Mouse (Mus musculus): ENCODE data around the gene Luzp2. TPM values are rescaled to one million over a fixed set of nuclear protein-coding genes. Genes with fewer than 3 reads are reported as not detected.

Gene Luzp2
- polyA plus RNA-seq, 1 experiment from 2014 or later, result 0.73 TPM

DNA sequence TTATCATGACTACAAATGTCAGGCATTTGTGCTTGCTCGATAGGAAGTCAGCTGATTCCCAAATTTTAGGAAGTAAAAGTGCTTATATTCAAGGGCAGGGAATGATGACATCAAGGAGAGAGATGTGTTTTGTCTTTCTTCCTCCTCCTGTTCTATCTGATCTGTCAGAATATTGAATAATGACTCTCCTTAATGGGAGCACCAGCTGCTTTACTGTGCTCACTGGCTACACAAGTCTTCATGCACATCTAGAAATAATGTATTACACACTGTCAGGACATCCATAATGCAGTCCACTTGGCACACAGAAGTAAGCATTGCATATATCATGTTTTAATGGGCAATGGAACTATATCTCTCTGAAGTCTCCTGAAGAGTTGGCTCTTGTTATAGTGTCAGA is 17.6 kb downstream of the Luzp2 start:
- no peaks in the 10 kb centered on the region for H3K36me3 ChIP-seq (ENCODE audit: control insufficient read depth, insufficient read depth, low read length)
- H3K9me3 ChIP-seq (replicated peaks; ENCODE audit: control insufficient read depth, low read length), result no peaks in the 10 kb centered on the region
- no peaks in the 10 kb centered on the region for H3K27me3 ChIP-seq (ENCODE audit: control insufficient read depth, insufficient read depth, low read length)
- ATAC-seq (replicated peaks; ENCODE audit: insufficient number of reproducible peaks, low FRiP score, low TSS enrichment), result no peak
- H3K27ac ChIP-seq (ENCODE audit: low read depth, low read length), result no peak overlapping the region
- no peak overlapping the region for H3K4me3 ChIP-seq (ENCODE audit: low read depth, low read length)
- H3K4me2 ChIP-seq, result no peak overlapping the region
- no peaks in the 10 kb centered on the region for H3K4me1 ChIP-seq (ENCODE audit: control insufficient read depth, insufficient read depth, low read length)
- no peak overlapping the region for H3K9ac ChIP-seq (ENCODE audit: low read depth, low read length)
- WGBS (ENCODE audit: insufficient replicate concordance), result 66% methylated on average over 1 of the region's 1 CpGs

DNA sequence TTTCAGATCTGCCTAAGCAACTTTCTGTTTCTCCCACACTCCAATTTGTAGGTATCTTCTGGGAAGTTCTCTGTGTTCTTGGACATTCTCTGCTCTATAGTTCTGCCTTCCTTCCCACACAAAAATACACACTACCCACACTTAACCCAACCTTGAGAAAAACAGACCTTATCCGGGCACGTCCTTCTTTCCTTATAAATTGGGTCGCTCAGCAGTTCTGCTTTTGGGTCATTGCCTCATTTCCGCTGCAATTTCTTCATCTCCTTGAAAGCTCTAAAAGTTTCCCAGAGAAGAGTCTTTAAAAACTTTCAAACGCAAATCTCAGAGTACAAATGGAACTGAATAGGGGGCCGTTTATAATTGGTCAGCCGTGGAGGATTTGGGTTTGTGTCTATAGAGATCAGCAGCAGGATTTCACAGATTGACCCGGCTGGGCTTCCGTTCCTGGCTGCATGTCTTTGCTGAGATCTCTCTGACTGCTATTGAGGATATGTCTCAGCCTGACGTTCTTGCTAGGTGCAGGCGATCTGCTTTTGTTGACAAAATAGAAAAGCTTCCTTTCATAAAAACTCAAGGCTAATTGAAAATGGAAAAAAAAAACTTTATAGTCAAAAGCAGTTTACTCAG is 26.0 kb downstream of the Luzp2 start:
- H3K4me1 ChIP-seq (ENCODE audit: control insufficient read depth, insufficient read depth, low read length), result no peaks in the 10 kb centered on the region
- H3K36me3 ChIP-seq (ENCODE audit: control insufficient read depth, insufficient read depth, low read length), result no peaks in the 10 kb centered on the region
- ATAC-seq (replicated peaks; ENCODE audit: insufficient number of reproducible peaks, low FRiP score, low TSS enrichment), result no peak
- H3K9me3 ChIP-seq (replicated peaks; ENCODE audit: control insufficient read depth, low read length), result no peaks in the 10 kb centered on the region
- H3K4me2 ChIP-seq, result no peak overlapping the region
- H3K27me3 ChIP-seq (ENCODE audit: control insufficient read depth, insufficient read depth, low read length), result no peaks in the 10 kb centered on the region
- 83% methylated on average over 11 of the region's 11 CpGs for WGBS (ENCODE audit: insufficient replicate concordance)
- no peak overlapping the region for H3K27ac ChIP-seq (ENCODE audit: low read depth, low read length)
- no peak overlapping the region for H3K4me3 ChIP-seq (ENCODE audit: low read depth, low read length)
- H3K9ac ChIP-seq (ENCODE audit: low read depth, low read length), result no peak overlapping the region

DNA sequence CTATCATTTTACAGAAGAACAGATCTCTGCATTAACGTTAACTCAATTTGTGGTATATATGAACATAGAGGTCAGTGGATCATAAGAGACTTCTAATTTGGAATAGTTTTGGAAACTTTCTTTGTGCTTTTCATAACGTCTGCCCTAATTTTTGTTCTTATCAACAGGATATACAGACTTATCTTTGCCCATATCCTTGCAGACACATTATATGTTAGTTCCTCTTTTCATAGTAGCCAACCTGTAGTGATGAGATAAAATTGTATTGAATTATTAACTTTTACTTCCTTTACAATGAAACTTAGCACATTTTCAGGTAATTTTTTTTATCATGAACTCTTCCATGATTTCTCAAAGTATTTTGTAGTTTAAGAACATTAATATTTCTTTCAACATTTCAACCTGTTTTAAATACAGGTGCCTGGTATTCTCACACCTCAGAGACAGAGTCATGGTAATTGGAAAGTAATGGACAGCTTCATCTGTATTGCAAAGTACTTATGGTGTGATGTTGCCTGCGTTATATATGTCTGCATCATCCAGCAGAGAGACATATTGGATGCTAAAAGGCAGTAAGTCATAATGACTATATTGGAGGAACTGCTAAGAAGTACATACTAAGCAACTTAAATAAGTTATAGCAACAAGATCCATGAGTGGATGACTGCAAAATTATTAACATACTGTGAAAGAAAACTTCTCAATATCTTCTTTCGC is 43.8 kb downstream of the Luzp2 start:
- no peaks in the 10 kb centered on the region for H3K9me3 ChIP-seq (replicated peaks; ENCODE audit: control insufficient read depth, low read length)
- H3K36me3 ChIP-seq (ENCODE audit: control insufficient read depth, insufficient read depth, low read length), result no peaks in the 10 kb centered on the region
- no peaks in the 10 kb centered on the region for H3K27me3 ChIP-seq (ENCODE audit: control insufficient read depth, insufficient read depth, low read length)
- H3K4me3 ChIP-seq (ENCODE audit: low read depth, low read length), result no peak overlapping the region
- no peak overlapping the region for H3K9ac ChIP-seq (ENCODE audit: low read depth, low read length)
- no peak overlapping the region for H3K4me2 ChIP-seq
- WGBS (ENCODE audit: insufficient replicate concordance), result 71% methylated on average over 4 of the region's 4 CpGs
- no peak overlapping the region for H3K27ac ChIP-seq (ENCODE audit: low read depth, low read length)
- ATAC-seq (replicated peaks; ENCODE audit: insufficient number of reproducible peaks, low FRiP score, low TSS enrichment), result no peak
- H3K4me1 ChIP-seq (ENCODE audit: control insufficient read depth, insufficient read depth, low read length), result no peaks in the 10 kb centered on the region

DNA sequence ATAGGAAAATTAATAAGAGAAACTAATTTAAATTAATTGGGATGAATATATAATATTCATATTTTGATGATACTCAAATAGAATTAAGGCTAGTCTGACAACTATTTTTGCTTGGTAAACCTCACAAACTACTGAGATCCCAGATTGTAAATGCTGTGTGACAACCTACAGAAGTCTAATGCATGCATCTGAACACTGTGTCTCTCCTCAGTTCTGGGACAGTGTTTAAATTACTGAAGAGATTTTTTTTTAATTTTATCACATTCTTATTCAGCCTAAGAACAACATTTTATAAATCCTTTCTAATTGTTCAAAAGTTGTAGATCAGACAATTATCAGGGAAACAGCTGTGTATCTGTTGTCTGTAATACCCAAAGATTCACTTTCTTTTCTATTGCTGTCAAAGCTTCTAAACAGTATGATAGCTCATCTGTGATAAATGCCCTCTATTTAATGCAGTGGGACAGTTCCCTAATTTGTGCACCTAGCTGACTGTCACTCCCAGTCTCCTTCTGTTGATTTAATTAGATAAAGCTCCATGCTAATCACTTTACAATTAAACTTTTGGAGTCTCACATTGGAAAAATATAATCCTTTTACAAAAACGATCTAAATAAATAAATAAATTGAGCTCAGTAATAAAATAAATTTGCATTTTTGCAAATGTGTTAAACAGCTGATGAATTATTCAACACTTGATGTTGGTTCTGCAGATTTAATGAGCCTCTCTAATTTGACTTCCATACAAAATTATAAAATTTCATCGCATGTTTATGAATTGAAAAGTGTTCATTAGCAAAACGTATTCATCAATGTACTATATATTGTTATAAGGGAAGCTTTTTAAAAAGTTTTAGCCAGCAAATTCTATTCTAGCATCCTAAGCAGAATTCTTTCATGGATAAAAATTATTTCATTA is 58.7 kb downstream of the Luzp2 start:
- H3K9me3 ChIP-seq (replicated peaks; ENCODE audit: control insufficient read depth, low read length), result no peaks in the 10 kb centered on the region
- no peak overlapping the region for H3K27ac ChIP-seq (ENCODE audit: low read depth, low read length)
- H3K4me3 ChIP-seq (ENCODE audit: low read depth, low read length), result no peak overlapping the region
- H3K36me3 ChIP-seq (ENCODE audit: control insufficient read depth, insufficient read depth, low read length), result no peaks in the 10 kb centered on the region
- 78% methylated on average over 3 of the region's 3 CpGs for WGBS (ENCODE audit: insufficient replicate concordance)
- H3K9ac ChIP-seq (ENCODE audit: low read depth, low read length), result no peak overlapping the region
- ATAC-seq (replicated peaks; ENCODE audit: insufficient number of reproducible peaks, low FRiP score, low TSS enrichment), result no peak
- H3K4me2 ChIP-seq, result no peak overlapping the region
- H3K4me1 ChIP-seq (ENCODE audit: control insufficient read depth, insufficient read depth, low read length), result no peaks in the 10 kb centered on the region
- H3K27me3 ChIP-seq (ENCODE audit: control insufficient read depth, insufficient read depth, low read length), result no peaks in the 10 kb centered on the region

DNA sequence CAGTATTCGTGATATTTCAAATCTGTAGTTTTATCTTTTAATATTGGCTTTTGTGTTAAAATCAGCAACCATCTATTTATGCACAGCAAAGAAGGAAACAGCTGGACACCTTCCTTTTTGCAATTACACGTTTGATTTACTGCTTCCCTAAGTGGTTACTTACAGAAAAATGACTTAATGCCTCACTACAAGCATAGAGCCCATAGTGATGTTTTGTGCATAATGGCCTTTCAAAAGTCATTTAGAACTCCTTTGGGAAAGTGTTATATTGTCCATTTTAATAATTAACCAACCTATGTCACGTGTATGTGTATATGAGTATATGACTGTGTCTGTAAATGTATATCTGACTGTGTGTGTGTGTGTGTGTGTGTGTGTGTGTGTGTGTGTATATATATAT is 63.3 kb downstream of the Luzp2 start:
- no peak overlapping the region for H3K27ac ChIP-seq (ENCODE audit: low read depth, low read length)
- H3K4me3 ChIP-seq (ENCODE audit: low read depth, low read length), result no peak overlapping the region
- no peak overlapping the region for H3K4me2 ChIP-seq
- no peaks in the 10 kb centered on the region for H3K9me3 ChIP-seq (replicated peaks; ENCODE audit: control insufficient read depth, low read length)
- H3K9ac ChIP-seq (ENCODE audit: low read depth, low read length), result no peak overlapping the region
- ATAC-seq (replicated peaks; ENCODE audit: insufficient number of reproducible peaks, low FRiP score, low TSS enrichment), result no peak
- H3K36me3 ChIP-seq (ENCODE audit: control insufficient read depth, insufficient read depth, low read length), result no peaks in the 10 kb centered on the region
- H3K4me1 ChIP-seq (ENCODE audit: control insufficient read depth, insufficient read depth, low read length), result no peaks in the 10 kb centered on the region
- H3K27me3 ChIP-seq (ENCODE audit: control insufficient read depth, insufficient read depth, low read length), result no peaks in the 10 kb centered on the region
- 72% methylated on average over 3 of the region's 3 CpGs for WGBS (ENCODE audit: insufficient replicate concordance)

DNA sequence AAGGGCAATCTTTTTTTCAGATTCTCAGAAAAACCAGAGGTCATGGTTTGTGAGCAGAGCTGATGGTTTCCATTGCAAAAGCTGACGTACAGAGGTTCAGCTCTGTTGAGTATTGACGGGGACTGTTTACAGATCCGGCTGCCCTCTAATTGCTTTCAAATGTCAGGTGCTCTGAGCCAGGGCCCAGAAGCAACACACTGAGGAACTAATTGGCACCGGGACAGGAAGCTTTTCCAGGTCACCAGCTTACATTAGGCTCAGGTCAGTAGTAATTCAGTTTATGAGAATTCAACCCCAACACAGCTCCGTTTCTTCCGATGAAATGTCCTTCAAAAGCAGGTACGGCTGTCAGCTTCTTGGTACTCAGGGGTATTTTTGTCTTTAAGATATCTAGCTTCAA is 74.7 kb downstream of the Luzp2 start:
- Histone ChIP-seq H3K9ac (ENCODE audit: low read depth, low read length) (no peak overlapping the region), H3K36me3 (ENCODE audit: control insufficient read depth, insufficient read depth, low read length) (no peaks in the 10 kb centered on the region), H3K9me3 (replicated peaks; ENCODE audit: control insufficient read depth, low read length) (no peaks in the 10 kb centered on the region), H3K4me2 (no peak overlapping the region), H3K4me1 (ENCODE audit: control insufficient read depth, insufficient read depth, low read length) (no peaks in the 10 kb centered on the region), H3K27me3 (ENCODE audit: control insufficient read depth, insufficient read depth, low read length) (no peaks in the 10 kb centered on the region), H3K4me3 (ENCODE audit: low read depth, low read length) (no peak overlapping the region), H3K27ac (ENCODE audit: low read depth, low read length) (no peak overlapping the region)
- ATAC-seq (replicated peaks; ENCODE audit: insufficient number of reproducible peaks, low FRiP score, low TSS enrichment), result no peak
- 86% methylated on average over 7 of the region's 7 CpGs for WGBS (ENCODE audit: insufficient replicate concordance)

DNA sequence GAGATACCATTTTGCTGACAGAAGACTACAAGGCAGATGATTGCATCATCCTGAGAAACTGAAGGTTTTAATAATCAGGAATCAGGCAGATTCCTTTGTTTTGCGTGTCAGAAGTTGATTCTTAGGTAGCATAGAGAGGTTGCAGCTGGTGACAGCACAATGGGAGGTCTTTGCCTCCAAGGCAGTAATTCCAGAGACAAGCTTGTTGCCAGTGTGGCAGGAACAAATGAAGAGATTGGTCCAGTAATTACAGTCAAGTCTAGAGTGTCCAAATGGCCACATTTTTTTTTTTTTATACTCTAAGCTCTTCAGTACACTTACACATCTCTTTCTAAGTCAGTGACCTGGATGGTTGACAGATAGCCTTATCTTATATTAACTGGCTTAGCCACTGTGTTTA is 78.7 kb downstream of the Luzp2 start:
- WGBS (ENCODE audit: insufficient replicate concordance), result 45% methylated on average over 1 of the region's 1 CpGs
- no peak for ATAC-seq (replicated peaks; ENCODE audit: insufficient number of reproducible peaks, low FRiP score, low TSS enrichment)
- H3K4me3 ChIP-seq (ENCODE audit: low read depth, low read length), result no peak overlapping the region
- no peaks in the 10 kb centered on the region for H3K36me3 ChIP-seq (ENCODE audit: control insufficient read depth, insufficient read depth, low read length)
- H3K4me1 ChIP-seq (ENCODE audit: control insufficient read depth, insufficient read depth, low read length), result no peaks in the 10 kb centered on the region
- no peak overlapping the region for H3K4me2 ChIP-seq
- H3K9ac ChIP-seq (ENCODE audit: low read depth, low read length), result no peak overlapping the region
- H3K9me3 ChIP-seq (replicated peaks; ENCODE audit: control insufficient read depth, low read length), result no peaks in the 10 kb centered on the region
- no peaks in the 10 kb centered on the region for H3K27me3 ChIP-seq (ENCODE audit: control insufficient read depth, insufficient read depth, low read length)
- H3K27ac ChIP-seq (ENCODE audit: low read depth, low read length), result no peak overlapping the region

DNA sequence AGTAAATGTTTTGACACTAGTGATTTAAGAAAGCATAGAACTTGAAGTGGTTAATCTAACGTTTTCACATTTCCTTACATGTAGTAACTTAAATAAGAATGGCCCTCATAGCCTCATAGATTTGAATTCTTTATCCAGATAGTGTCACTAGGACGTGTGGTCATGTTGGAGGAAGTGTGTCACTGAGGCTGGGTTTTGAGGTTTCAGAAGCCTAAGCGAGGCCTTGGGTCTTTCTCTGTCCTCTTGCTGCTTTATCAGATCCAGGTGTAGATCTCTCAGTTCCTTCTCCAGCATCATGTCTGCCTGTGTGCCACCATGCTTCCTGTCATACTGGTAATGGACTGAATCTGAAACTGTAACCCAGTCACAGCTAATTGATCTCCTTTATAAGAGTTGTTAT is 86.7 kb downstream of the Luzp2 start:
- 65% methylated on average over 3 of the region's 3 CpGs for WGBS (ENCODE audit: insufficient replicate concordance)
- no peaks in the 10 kb centered on the region for H3K4me1 ChIP-seq (ENCODE audit: control insufficient read depth, insufficient read depth, low read length)
- H3K4me3 ChIP-seq (ENCODE audit: low read depth, low read length), result no peak overlapping the region
- no peak overlapping the region for H3K9ac ChIP-seq (ENCODE audit: low read depth, low read length)
- no peak overlapping the region for H3K27ac ChIP-seq (ENCODE audit: low read depth, low read length)
- peaks cover 3% of the 10 kb centered on the region; the same call in 1 of the 2 replicates for H3K9me3 ChIP-seq (replicated peaks; ENCODE audit: control insufficient read depth, low read length)
- H3K4me2 ChIP-seq, result no peak overlapping the region
- H3K27me3 ChIP-seq (ENCODE audit: control insufficient read depth, insufficient read depth, low read length), result no peaks in the 10 kb centered on the region
- no peak for ATAC-seq (replicated peaks; ENCODE audit: insufficient number of reproducible peaks, low FRiP score, low TSS enrichment)
- no peaks in the 10 kb centered on the region for H3K36me3 ChIP-seq (ENCODE audit: control insufficient read depth, insufficient read depth, low read length)

Data from heart, embryonic 11.5 days (tissue).